Mouse (Mus musculus): ENCODE measurements at regions not wholly inside any gene's neighbourhood (a gene's known extent, or its start where the extent isn't known, plus 50 kb on each side); places are given as distances from the start of the nearest gene placed in this dataset.
"Not testable (repeated sequence)": the region's sequence is repeated elsewhere in the genome, so short reads cannot be mapped to it uniquely, and the experiment has no call there.

DNA sequence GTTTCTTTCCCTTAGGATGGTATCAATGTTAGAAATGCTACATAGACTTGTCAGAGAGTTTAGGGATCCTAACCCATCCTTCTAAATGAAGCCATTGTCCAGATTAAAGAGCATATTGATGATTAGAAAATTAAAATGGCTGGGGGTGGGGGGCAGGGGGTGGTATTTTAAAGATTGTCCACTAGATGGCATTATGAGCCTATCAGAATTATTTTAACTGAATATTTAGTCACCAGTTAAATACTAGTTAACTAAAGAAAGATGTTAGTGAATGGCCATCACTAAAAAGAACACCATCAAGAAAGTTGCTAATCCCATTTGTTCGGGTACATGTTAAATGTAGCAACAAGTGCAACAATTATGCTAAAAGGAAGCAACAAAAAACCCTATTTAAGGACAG is 1909.6 kb upstream of the 5930422O12Rik start:
- no peak for DNase-seq

- no peak for DNase-seq
These were observed 1907.5 kb upstream of the 5930422O12Rik start for GRCm38 (mm10) chr8:31520991-31521448.

- DNase-seq: no peak
These were observed 1903.4 kb upstream of the 5930422O12Rik start for GRCm38 (mm10) chr8:31525071-31525470.

- DNase-seq: peak; percentile 8
These were observed 1889.3 kb upstream of the 5930422O12Rik start for GRCm38 (mm10) chr8:31539251-31539650.

GRCm38 (mm10) chr8:31541646-31542045 is 1886.9 kb upstream of the 5930422O12Rik start:
- no peak for DNase-seq

DNA sequence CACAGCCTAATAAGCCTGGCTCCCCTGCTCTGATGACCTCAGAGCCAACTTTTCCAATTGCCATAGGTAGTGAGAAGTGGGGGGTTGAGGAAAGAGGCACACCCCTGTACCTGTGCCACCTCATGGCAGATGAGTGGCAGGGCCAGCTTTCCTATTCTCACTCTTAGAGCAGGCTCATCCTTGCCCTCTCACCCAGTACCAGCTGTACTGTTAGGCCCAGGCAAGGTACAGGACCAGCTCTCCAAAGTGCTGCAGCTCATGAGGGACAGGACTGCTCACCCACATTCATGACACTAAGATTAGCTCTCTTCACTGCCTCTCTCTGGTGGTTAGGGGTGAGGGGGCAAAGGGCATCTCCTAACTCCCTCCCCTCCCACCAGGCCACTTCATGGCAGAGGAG is 1854.4 kb upstream of the 5930422O12Rik start:
- no peak for DNase-seq

DNA sequence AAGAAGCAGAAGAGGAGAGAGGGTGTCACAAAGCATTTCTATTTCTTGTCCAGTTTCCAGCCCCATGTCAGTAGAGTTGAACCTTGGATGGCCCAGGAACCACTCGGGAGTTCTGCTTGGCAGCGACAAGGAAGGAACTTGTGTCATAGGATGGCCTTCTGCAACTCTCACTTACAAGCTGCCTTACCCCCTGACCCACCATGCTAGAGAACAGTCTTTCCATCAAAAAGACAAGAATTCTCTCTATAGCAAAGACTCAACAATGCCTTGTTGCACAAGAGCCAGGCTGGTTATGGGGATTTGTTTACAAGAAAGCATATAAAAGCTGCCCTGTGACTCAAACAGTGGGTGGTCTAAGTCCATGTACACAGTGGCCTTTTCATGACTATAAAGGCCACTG is 1852.4 kb upstream of the 5930422O12Rik start:
- DNase-seq: no peak

DNA sequence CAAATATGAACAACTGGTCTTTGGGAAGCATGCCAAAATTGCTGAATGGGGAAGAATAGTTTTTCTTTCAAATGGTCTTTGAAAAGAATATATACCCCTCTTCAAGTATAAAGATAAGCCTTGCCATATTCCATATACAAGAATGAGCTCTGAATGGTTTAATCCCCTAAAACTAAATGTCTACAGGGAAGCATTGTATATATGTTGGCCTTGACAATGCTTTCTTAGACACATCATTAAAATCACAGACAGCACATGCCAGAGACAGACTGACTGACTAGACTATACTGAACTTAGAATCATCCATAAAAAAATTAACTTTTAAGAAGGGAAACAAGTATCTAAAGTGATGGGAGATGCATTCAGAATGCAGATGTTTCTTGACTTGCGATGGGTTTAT is 1843.8 kb upstream of the 5930422O12Rik start:
- no peak for DNase-seq

GRCm38 (mm10) chr8:31599536-31599935 is 1829.0 kb upstream of the 5930422O12Rik start:
- no peak for DNase-seq

DNA sequence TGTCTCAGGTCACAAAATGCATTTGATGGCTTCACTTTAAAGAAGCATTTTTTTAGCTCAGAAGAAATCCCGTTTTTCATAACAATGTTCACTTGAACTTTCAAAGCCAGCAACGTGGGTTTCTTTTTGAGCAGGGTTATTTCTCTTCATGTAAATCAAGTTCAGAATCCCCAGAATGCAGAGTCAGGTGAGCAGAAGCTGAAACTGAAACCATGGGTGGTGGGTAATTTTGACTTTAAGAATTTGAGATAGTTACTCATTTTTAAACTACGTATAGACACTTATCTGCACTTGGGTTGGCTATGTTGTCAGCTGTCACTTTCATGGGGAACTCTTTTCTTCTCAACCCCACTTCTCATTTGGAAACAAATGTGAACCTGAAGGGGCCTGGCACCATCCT is 1827.5 kb upstream of the 5930422O12Rik start:
- no peak for DNase-seq

GRCm38 (mm10) chr8:31616501-31616900 is 1812.0 kb upstream of the 5930422O12Rik start:
- DNase-seq: no peak

- DNase-seq: no peak
These were observed 1800.8 kb upstream of the 5930422O12Rik start for GRCm38 (mm10) chr8:31627708-31628107.

DNA sequence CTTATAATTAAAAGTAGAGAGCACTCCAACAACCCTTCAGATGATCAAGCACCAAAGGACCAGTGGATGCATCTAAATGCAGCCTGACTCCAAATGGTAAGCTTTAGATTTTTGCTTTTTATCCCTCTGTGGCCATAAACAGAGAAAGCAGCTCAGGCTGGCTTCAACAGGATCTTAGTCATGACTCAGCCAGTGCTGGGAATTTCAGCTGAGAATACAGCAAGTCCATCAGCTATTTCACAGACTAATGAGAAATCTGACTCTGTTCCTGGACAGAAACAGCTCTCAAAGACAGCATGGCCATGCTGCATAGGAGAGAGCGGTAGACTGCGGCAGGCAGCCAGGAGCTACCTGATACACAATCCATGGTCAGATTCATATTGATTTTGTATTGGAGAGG is 1800.4 kb upstream of the 5930422O12Rik start:
- peak; percentile 4 for DNase-seq

DNA sequence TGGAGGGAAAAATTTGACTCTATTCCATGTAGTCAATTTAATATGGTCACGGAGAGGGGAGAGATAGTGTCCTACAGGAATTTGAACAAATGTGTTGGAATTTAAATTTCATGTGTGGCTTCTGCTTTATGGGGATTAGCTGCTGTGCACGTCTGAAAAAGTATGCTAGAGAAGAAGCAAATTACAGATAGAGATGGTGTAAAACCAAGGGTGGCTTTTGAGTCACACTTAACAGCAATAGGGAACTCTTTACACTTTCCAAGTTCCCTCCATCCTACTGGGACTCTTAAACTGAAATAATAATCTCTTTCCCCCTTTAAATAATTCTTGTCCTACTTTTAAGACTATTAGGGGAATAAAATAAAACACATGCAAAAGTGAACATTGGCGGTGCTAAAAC is 1790.1 kb upstream of the 5930422O12Rik start:
- no peak for DNase-seq

DNA sequence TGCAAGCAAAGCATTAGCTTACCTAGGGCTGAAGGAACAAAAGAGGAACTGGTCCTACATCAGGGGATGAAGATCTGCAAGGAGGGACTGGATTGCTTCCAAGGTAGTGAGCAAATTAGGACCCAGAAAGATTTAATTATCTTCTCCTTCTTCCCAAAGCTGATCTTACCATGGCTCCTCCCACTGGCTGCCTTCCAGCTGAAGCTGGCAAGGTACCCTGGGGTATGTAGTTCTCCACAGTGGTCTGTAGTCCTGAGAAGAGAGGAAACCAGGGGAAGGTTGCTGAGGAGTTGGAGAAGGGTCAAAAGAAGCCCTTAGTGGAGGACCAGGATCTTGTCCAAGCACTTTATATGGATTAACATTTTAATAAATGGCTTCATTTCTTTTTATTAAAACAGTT is 1764.8 kb upstream of the 5930422O12Rik start:
- no peak for DNase-seq

GRCm38 (mm10) chr8:31665485-31665884 is 1763.0 kb upstream of the 5930422O12Rik start:
- no peak for DNase-seq

GRCm38 (mm10) chr8:31704168-31704567 is 1724.3 kb upstream of the 5930422O12Rik start:
- DNase-seq: no peak

- peak; percentile 5 for DNase-seq
These were observed 1715.0 kb upstream of the 5930422O12Rik start for GRCm38 (mm10) chr8:31713321-31714076.

GRCm38 (mm10) chr8:31714077-31714458 is 1714.4 kb upstream of the 5930422O12Rik start:
- no peak for DNase-seq

DNA sequence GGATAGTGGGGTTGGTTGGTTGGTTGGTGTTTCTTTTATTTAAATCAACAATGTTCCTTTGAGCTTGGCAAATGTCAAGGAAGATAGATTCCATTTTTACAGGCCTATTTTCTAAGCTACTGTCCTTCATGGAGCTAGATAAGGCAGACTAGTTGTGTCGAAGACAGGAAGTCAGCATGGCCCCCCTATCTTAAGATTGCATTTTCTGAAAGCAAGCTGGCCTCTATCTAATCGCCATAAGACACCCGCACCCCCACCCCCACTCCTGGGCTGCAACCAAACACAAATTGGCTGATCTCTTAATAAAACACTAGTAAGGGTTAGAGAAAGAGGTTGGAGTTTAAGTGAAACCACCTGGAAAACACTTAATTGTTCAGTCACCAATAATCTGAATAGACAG is 1708.5 kb upstream of the 5930422O12Rik start:
- no peak for DNase-seq

DNA sequence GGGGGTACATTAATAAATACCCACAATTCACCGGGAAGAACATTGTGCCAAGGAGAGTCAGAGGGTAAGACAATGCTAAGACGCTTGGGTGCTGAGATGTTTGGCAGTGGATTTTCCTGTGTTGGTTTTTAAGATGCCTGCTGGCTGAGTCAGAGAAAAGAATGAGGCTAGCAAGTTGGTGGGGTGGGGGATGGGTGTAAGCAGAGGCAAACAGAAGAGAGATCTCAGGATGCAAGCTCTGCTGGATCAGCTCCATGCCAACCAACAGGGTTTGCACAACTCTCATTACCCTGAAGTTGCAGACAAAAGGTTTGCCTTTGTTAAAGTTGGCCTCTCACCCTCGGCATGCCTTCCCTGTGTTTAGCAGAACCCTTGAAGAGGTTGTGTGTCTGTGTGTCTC is 1707.9 kb upstream of the 5930422O12Rik start:
- no peak for DNase-seq

GRCm38 (mm10) chr8:31725430-31725829 is 1703.1 kb upstream of the 5930422O12Rik start:
- no peak for DNase-seq

DNA sequence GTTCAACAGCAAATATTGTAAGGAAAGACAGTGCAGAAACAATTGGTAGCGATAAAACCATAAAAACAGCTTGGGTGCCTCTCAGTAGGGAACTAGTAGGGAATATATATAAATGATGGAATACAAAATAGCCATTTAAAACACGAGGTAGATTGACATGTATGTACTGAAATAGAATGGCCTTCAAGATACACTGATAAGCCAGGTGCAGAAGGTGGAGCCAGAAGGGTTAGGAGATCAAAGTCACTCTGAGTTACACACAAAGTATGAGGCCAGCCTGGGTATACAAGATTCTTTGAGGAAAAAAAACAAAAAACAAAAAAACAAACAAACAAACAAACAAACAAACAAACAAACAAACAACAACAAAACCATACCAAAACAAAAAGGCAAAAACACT is 1692.9 kb upstream of the 5930422O12Rik start:
- DNase-seq: no peak

- DNase-seq: not testable (repeated sequence)
These were observed 1691.2 kb upstream of the 5930422O12Rik start for GRCm38 (mm10) chr8:31737314-31737713.

DNA sequence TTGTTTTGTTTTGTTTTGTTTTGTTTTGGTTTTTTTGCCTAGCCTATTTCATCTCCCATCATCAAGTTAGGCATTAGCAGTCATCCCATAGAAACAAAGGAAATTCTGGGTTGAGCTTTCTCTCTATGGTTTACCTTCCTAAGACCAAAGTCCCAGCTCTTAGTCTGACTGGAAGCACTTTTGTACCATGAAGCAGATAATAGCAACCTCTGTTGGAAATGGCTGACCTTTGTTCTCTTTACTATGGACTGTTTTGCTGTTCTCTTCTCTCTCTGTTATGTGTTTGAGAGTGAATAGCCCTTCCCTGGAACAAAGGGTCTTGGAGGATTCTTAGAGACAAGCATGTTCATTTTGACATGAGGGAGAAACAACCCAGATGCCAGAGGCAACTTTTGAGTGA is 1681.7 kb upstream of the 5930422O12Rik start:
- no peak for DNase-seq

All from right cerebral cortex, postnatal 25 days (tissue).